Mouse (Mus musculus): ENCODE data around the gene Pex7. TPM values are rescaled to one million over a fixed set of nuclear protein-coding genes. Genes with fewer than 3 reads are reported as not detected.

The Pex7 gene
- polyA plus RNA-seq, 1 experiment, result 19.1 TPM

- Histone ChIP-seq H3K4me3 (replicated peaks; ENCODE audit: control insufficient read depth, low read depth, low read length) (no peak overlapping the region), H3K27ac (ENCODE audit: control insufficient read depth, insufficient read depth, low read depth, low read length, poor library complexity) (no peak overlapping the region), H3K4me1 (ENCODE audit: control insufficient read depth, insufficient read depth, low read length) (peaks cover under 1% of the 10 kb centered on the region)
- 88% methylated on average over 10 of the region's 10 CpGs for WGBS
- TF ChIP-seq POLR2A (IDR thresholded peaks at IDR 0.05; ENCODE audit: borderline replicate concordance, control insufficient read depth, low read depth, low read length) (no peak), CTCF (IDR thresholded peaks at IDR 0.05; ENCODE audit: control insufficient read depth, insufficient read depth, low read length) (no peak)
Observed at GRCm38 (mm10) chr10:19947441-19947840, 40.0 kb upstream of the Pex7 start.

- Histone ChIP-seq H3K4me1 (ENCODE audit: control insufficient read depth, insufficient read depth, low read length) (peaks cover 2% of the 10 kb centered on the region), H3K4me3 (replicated peaks; ENCODE audit: control insufficient read depth, low read depth, low read length) (no peak overlapping the region), H3K27ac (ENCODE audit: control insufficient read depth, insufficient read depth, low read depth, low read length, poor library complexity) (no peak overlapping the region)
- no peak for TF ChIP-seq CTCF (IDR thresholded peaks at IDR 0.05; ENCODE audit: control insufficient read depth, insufficient read depth, low read length)
- no peak for TF ChIP-seq POLR2A (IDR thresholded peaks at IDR 0.05; ENCODE audit: borderline replicate concordance, control insufficient read depth, low read depth, low read length)
- WGBS, result 88% methylated on average over 6 of the region's 6 CpGs
Observed at GRCm38 (mm10) chr10:19946644-19947043, 39.2 kb upstream of the Pex7 start.

DNA sequence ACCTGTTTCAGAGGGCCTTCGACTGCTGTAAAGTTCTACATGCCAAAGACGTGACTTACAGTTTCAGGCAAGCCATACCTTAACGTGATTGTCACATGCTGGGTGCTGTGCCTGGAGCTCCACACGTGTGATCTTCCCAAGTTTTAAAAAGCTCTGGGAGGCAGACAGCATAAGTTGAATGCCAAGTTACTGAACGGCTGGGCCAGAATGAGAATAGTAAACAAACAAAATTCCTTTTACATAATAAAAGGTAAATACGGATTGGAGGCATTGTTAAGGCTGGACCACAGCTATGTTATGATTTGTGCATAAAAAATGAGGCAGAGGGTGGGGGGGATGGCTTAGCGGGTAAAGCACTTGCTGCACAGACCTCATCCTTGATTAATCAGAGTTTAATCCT, 38.2 kb upstream of the Pex7 start:
- TF ChIP-seq CTCF (IDR thresholded peaks at IDR 0.05; ENCODE audit: control insufficient read depth, insufficient read depth, low read length) (no peak), POLR2A (IDR thresholded peaks at IDR 0.05; ENCODE audit: borderline replicate concordance, control insufficient read depth, low read depth, low read length) (no peak)
- Histone ChIP-seq H3K4me1 (ENCODE audit: control insufficient read depth, insufficient read depth, low read length) (peaks cover 3% of the 10 kb centered on the region), H3K4me3 (replicated peaks; ENCODE audit: control insufficient read depth, low read depth, low read length) (no peak overlapping the region), H3K27ac (ENCODE audit: control insufficient read depth, insufficient read depth, low read depth, low read length, poor library complexity) (no peak overlapping the region)
- 84% methylated on average over 7 of the region's 7 CpGs for WGBS

DNA sequence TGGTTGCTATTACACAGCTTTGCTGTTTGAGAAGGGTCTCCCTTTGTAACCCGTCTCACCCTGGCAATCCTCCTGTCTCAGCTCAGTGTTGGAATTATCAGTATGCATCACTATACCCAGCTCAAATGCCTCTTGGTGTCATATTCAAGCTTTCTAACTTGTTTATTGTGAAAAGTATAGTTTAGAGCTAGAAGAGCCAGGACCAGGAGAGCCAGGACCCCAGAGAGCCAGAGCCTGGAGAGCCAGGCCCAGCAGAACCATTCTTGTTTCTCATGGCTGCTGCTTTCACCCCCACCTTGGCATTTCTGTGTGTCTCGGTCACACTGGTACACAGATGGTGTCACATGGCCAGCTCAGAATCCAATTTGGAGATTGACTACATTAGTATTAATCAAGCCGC, 35.1 kb upstream of the Pex7 start:
- H3K4me1 ChIP-seq (ENCODE audit: control insufficient read depth, insufficient read depth, low read length), result peaks cover 10% of the 10 kb centered on the region
- WGBS, result 76% methylated on average over 3 of the region's 3 CpGs
- TF ChIP-seq CTCF (IDR thresholded peaks at IDR 0.05; ENCODE audit: control insufficient read depth, insufficient read depth, low read length), result no peak
- TF ChIP-seq POLR2A (IDR thresholded peaks at IDR 0.05; ENCODE audit: borderline replicate concordance, control insufficient read depth, low read depth, low read length), result no peak
- no peak overlapping the region for H3K4me3 ChIP-seq (replicated peaks; ENCODE audit: control insufficient read depth, low read depth, low read length)
- H3K27ac ChIP-seq (ENCODE audit: control insufficient read depth, insufficient read depth, low read depth, low read length, poor library complexity), result no peak overlapping the region

GRCm38 (mm10) chr10:19941914-19942313, 34.4 kb upstream of the Pex7 start:
- 48% methylated on average over 9 of the region's 9 CpGs for WGBS
- H3K4me3 ChIP-seq (replicated peaks; ENCODE audit: control insufficient read depth, low read depth, low read length), result no peak overlapping the region
- peaks cover 13% of the 10 kb centered on the region for H3K4me1 ChIP-seq (ENCODE audit: control insufficient read depth, insufficient read depth, low read length)
- no peak for TF ChIP-seq CTCF (IDR thresholded peaks at IDR 0.05; ENCODE audit: control insufficient read depth, insufficient read depth, low read length)
- TF ChIP-seq POLR2A (IDR thresholded peaks at IDR 0.05; ENCODE audit: borderline replicate concordance, control insufficient read depth, low read depth, low read length), result no peak
- no peak overlapping the region for H3K27ac ChIP-seq (ENCODE audit: control insufficient read depth, insufficient read depth, low read depth, low read length, poor library complexity)

- 2% methylated on average over 6 of the region's 6 CpGs for WGBS
- TF ChIP-seq POLR2A (IDR thresholded peaks at IDR 0.05; ENCODE audit: borderline replicate concordance, control insufficient read depth, low read depth, low read length) (no peak), CTCF (IDR thresholded peaks at IDR 0.05; ENCODE audit: control insufficient read depth, insufficient read depth, low read length) (peak; percentile 10; the same call in 1 of the 2 replicates)
- peak overlapping the region; percentile 3; the same call in 1 of the 2 replicates for H3K27ac ChIP-seq (ENCODE audit: control insufficient read depth, insufficient read depth, low read depth, low read length, poor library complexity)
- no peak overlapping the region for H3K4me3 ChIP-seq (replicated peaks; ENCODE audit: control insufficient read depth, low read depth, low read length)
- peaks cover 13% of the 10 kb centered on the region for H3K4me1 ChIP-seq (ENCODE audit: control insufficient read depth, insufficient read depth, low read length)
Observed at GRCm38 (mm10) chr10:19941063-19941462, 33.6 kb upstream of the Pex7 start.

DNA sequence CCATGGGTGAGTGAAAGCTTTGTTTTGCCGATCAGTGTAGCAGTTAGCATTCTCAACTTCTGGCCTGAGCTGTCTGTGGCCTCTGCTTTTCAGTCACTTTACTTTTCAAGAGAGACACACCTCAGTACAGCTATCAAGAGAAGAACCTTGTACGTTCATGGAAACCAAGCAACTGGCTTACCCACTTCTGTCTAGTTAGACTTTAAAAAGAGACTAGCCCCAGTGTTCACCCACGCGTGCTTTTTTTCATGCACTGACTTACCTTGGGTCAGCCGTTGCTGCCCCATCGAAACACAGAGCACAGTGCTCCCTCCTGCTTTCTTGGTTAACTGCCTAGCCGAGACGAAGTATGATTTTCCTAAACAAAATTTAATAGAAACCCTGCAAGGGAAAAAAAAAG, 33.1 kb upstream of the Pex7 start:
- 51% methylated on average over 8 of the region's 8 CpGs for WGBS
- no peak for TF ChIP-seq POLR2A (IDR thresholded peaks at IDR 0.05; ENCODE audit: borderline replicate concordance, control insufficient read depth, low read depth, low read length)
- TF ChIP-seq CTCF (IDR thresholded peaks at IDR 0.05; ENCODE audit: control insufficient read depth, insufficient read depth, low read length), result no peak
- 0 out of 2 replicates have a peak overlapping the region, but pooled peaks have one; percentile 30 for H3K27ac ChIP-seq (ENCODE audit: control insufficient read depth, insufficient read depth, low read depth, low read length, poor library complexity)
- no peak overlapping the region for H3K4me3 ChIP-seq (replicated peaks; ENCODE audit: control insufficient read depth, low read depth, low read length)
- peaks cover 13% of the 10 kb centered on the region for H3K4me1 ChIP-seq (ENCODE audit: control insufficient read depth, insufficient read depth, low read length)

- peaks cover 13% of the 10 kb centered on the region for H3K4me1 ChIP-seq (ENCODE audit: control insufficient read depth, insufficient read depth, low read length)
- WGBS, result 76% methylated on average over 7 of the region's 7 CpGs
- H3K27ac ChIP-seq (ENCODE audit: control insufficient read depth, insufficient read depth, low read depth, low read length, poor library complexity), result peak overlapping the region; percentile 60
- no peak for TF ChIP-seq POLR2A (IDR thresholded peaks at IDR 0.05; ENCODE audit: borderline replicate concordance, control insufficient read depth, low read depth, low read length)
- no peak for TF ChIP-seq CTCF (IDR thresholded peaks at IDR 0.05; ENCODE audit: control insufficient read depth, insufficient read depth, low read length)
- peak overlapping the region; percentile 15 for H3K4me3 ChIP-seq (replicated peaks; ENCODE audit: control insufficient read depth, low read depth, low read length)
Observed at GRCm38 (mm10) chr10:19940127-19940526, 32.6 kb upstream of the Pex7 start.

GRCm38 (mm10) chr10:19939282-19939705, 31.8 kb upstream of the Pex7 start:
- 2% methylated on average over 8 of the region's 8 CpGs for WGBS
- Histone ChIP-seq H3K27ac (ENCODE audit: control insufficient read depth, insufficient read depth, low read depth, low read length, poor library complexity) (peak overlapping the region; percentile 63), H3K4me1 (ENCODE audit: control insufficient read depth, insufficient read depth, low read length) (peaks cover 13% of the 10 kb centered on the region), H3K4me3 (replicated peaks; ENCODE audit: control insufficient read depth, low read depth, low read length) (peak overlapping the region; percentile 34)
- no peak for TF ChIP-seq POLR2A (IDR thresholded peaks at IDR 0.05; ENCODE audit: borderline replicate concordance, control insufficient read depth, low read depth, low read length)

Data from bone marrow, adult 2 months (tissue).